Mouse (Mus musculus) T-helper 1 cell (primary cell): ENCODE results near the gene Bphl.

ENCODE experiments used
- in situ Hi-C: fragments of 300-600 bp; cut with MboI, MseI; formaldehyde crosslinking; loops from one replicate; pipeline ENCODE4 v1.15.1; 2025; ENCODE audit warnings: high pct_unique_total_duplicates

Gene Bphl

DNA sequence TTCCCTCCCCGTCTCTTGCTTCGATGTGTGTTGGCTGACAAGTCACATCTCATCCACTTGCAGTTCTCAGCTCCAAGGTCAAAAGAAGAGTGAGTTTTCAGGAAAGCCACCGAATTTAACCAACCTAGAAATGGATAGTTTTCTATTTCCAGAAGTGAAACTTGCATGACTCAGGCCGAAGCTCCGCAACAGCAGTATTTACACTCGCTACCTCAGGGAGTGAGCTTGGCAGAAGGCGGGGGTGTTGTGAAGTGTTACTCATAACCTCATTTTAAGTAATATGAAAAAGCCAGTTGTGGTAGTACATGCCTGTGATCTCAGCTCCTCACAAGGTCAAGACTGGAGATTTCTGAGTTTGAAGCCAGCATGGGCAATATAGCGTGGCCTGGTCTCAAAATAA is 13.1 kb downstream of the Bphl start:
- in situ Hi-C loops: loop anchor here (25.0 kb wide), 1 partner anchor 287 kb away; the partner anchor contains the start of gene Slc22a23

- in situ Hi-C loops: loop anchor here (25.0 kb wide), 1 partner anchor 286 kb away; the partner anchor contains the start of gene Slc22a23
Observed at GRCm38 (mm10) chr13:34051692-34052091, 14.3 kb downstream of the Bphl start.

DNA sequence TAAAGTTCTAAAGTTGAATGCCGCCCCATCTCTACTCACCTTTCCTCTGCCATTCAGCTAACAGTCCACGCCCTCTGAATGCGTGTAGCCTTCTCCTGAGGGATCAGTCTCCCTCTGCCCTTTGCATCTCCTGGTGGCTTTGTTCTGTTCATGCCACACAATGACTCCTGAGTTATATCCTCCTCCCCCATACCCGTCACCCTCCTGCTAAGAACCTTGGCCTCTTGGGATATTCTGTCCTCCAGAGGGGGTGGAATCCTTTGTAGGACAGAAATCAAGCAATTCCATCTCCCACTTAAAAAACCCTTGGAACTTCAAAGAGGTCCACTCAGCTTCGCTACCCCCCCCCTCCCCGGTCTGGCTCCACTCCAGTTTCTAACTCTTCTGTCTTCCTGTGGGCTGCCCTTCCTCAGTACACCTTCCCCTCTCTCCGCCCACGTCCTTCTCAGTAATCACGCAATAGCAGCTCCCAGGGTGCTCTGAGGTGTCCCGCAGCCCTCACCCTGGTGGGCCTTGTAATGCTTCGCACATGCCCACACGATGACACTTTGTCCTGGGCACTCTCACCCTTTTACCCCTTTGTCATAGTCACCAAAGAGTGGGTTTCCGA is 16.4 kb downstream of the Bphl start:
- in situ Hi-C loops: loop anchor here (25.0 kb wide), 1 partner anchor 284 kb away; the partner anchor contains the start of gene Slc22a23

GRCm38 (mm10) chr13:34054391-34054790 is 17.0 kb downstream of the Bphl start:
- in situ Hi-C loops: loop anchor here (25.0 kb wide), 1 partner anchor 283 kb away; the partner anchor contains the start of gene Slc22a23

GRCm38 (mm10) chr13:34054983-34055382 is 17.6 kb downstream of the Bphl start:
- in situ Hi-C loops: loop anchor here (25.0 kb wide), 1 partner anchor 282 kb away; the partner anchor contains the start of gene Slc22a23

GRCm38 (mm10) chr13:34057252-34057651 is 19.9 kb downstream of the Bphl start:
- in situ Hi-C loops: loop anchor here (25.0 kb wide), 1 partner anchor 280 kb away; the partner anchor contains the start of gene Slc22a23

DNA sequence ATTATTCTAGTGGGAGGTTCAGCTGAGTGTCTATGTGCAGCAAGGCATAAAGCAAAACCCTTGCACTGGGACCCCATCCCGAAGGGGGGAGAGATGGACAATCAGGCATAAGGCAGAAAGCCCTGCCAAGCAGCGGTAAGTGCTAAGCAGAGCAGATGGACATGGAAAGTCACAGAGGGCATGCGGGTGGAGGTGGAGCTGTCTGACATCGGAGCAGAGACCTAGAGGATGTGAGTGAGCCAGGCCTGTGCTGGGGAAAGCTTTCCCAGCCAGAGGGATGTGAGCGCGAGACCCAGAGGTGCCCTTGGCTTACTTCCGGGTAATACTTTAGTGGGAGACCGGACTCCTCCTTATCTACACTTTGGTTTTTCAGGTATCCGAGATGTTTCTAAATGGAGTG is 22.7 kb downstream of the Bphl start:
- in situ Hi-C loops: loop anchor here (25.0 kb wide), 1 partner anchor 277 kb away; the partner anchor contains the start of gene Slc22a23

DNA sequence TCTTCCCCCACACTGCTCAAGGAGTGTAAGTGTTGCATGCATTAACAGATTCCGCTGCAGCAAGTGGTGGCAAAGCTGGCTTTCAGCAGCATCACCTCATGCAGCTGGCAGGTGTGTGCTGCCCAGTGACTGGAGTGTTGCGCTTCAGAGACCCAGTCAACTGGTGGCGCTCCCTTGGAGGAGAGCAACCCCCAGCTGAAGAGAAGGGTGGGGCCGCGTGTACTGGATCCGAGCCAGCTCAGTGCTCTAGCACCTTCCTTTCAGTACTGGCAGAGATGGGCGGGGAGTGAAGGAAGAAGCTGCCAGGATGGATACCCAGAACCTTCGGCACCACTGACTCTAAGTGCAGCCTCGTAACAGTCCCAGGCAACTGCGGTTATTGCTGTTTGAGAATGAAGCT is 25.1 kb downstream of the Bphl start:
- in situ Hi-C loops: loop anchor here (25.0 kb wide), 1 partner anchor 275 kb away; the partner anchor contains the start of gene Slc22a23

- in situ Hi-C loops: loop anchor here (25.0 kb wide), 1 partner anchor 271 kb away; the partner anchor contains the start of gene Slc22a23
Observed at GRCm38 (mm10) chr13:34066351-34066750, 29.0 kb downstream of the Bphl start.

DNA sequence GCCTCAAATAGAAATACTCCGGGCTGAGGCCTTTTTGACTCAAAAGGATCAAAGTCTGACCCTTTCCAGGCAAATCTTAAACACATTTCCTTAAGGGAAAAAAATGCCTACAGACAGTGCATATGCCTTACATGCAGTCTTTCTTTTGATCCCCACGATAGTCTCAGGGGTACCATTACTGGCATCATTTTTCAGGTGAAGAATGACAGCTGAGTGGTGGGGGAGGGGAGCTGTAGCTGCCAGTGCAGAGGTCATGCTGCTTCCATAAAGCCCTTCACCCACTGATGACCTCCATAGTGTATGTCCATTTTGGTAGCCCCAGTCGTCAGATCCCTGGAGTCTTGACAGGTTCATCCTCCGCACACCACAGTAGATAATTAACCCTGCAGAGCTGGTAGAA is 32.9 kb downstream of the Bphl start:
- in situ Hi-C loops: loop anchor here (5.0 to 25.0 kb wide), 2 partner anchors 57 to 267 kb away; partner anchors contain the start of gene Slc22a23

DNA sequence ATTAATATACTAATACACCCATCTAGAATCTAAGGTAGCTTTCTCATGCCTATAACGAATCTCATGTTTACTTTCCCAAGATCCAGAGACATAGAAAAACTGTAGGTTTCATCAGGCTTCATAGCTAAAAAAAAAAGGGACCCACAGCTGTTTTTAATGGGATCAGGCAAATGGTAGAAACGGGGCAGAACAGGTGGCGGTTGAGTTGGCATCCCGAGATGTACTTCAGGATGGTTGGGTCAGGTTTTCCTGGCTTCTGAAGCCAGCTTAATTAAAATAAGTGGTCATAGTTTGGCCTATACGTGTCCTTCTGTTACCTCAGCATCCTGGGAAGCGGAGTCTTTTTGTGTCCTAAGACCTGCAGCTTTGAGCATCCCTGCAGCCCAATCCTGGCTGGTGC is 34.4 kb downstream of the Bphl start:
- in situ Hi-C loops: loop anchor here (5.0 to 25.0 kb wide), 2 partner anchors 55 to 265 kb away; partner anchors contain the start of gene Slc22a23

GRCm38 (mm10) chr13:34072847-34073246 is 35.5 kb downstream of the Bphl start:
- in situ Hi-C loops: loop anchor here (5.0 to 25.0 kb wide), 2 partner anchors 54 to 264 kb away; partner anchors contain the start of gene Slc22a23

DNA sequence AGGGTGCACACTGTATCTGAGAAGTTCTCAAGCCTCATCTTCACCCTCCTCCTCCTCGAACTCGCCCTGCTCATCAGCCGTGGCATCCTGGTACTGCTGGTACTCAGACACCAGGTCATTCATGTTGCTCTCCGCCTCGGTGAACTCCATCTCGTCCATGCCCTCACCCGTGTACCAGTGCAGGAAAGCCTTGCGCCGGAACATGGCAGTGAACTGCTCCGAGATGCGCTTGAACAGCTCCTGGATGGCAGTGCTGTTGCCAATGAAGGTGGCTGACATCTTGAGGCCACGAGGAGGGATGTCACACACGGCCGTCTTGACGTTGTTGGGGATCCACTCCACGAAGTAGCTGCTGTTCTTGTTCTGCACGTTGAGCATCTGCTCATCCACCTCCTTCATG is 37.0 kb downstream of the Bphl start:
- in situ Hi-C loops: loop anchor here (5.0 to 25.0 kb wide), 2 partner anchors 53 to 263 kb away; partner anchors contain the start of gene Slc22a23

- in situ Hi-C loops: loop anchor here (5.0 kb wide), 1 partner anchor 81 kb away; no protein-coding TSS in a partner anchor
Observed at GRCm38 (mm10) chr13:34075893-34076292, 38.5 kb downstream of the Bphl start.

DNA sequence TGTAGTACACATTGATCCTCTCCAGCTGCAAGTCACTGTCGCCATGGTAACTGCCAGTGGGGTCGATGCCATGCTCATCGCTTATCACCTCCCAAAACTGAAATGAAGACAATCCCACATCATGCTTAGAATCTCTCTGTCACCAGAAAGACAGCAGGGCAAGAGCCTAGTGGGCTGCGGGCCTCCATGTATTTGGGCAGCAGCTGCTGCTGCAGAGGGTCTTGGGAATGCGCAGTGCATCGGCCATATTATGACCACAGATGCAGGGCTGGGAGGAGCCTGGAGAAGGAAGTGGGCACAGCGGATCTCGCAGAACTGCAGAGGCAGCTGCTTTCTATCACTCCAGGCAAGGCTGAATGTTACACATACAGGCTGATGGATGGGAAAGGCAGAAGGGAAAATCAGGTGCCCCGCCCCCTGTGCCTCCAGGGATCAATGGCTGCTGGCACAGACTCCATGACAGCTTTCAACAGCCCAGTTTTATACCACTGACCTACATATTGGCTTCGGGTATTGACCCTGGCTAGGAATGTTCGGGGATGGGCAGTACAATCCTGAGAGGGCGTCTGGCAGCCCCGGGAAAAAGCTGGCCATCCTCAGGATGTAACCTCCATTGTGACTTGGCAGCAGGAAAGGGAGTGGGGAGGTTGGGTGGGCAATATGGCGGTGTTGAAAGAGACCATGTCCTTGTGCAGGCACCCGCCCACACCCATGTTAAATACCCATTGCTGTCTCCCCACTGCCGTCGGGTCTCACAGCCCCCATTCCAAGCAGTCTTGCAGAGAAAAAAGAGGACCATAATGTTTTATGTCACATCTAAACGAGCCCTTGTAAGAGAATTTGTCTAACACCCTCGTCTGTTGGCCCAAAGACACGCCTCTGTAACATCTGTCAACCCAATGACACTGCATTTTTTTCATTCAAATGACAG is 39.4 kb downstream of the Bphl start:
- in situ Hi-C loops: loop anchor here (5.0 kb wide), 1 partner anchor 80 kb away; no protein-coding TSS in a partner anchor

DNA sequence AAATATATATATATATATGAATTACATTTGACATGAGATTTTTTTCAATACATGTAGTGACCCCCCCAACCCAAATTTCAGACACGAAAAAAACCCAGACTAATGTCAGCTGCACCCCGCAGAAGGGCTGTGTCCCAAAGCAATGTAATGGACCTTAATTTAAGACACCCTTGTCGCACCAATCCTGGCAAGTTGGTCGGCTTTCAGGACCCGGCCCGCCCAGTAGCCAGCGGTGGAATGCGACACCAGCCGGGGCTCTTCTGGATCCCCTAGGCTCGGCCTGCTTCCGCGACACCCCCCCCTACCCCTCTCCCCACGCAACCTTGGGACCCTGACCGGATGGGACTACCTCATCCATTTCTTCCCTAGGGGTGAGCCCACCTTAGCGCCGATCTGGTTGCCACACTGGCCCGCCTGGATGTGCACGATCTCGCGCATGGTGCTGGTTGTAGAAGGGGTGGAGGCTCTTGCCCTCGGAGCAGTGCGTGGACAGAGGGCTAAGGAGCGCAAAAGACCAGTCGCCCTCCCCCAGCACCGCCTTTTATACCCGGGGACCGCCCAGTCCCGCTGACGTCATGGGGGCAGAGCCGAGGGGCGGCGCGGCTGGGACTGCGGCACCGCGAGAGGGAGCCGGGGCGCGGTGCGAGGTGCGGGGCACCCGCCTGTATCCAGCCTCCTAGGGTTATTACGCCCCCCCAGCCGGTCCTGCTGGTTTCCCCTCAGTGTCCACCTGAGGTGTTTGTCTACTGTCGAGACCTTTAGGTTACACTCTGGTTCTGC is 40.3 kb downstream of the Bphl start, which contains the start of gene Tubb2a:
Gene Tubb2a (minus strand): TSS at position 516 of the 780 bp plus-strand sequence.
- in situ Hi-C loops: loop anchor here (5.0 kb wide), 1 partner anchor 80 kb away; no protein-coding TSS in a partner anchor

GRCm38 (mm10) chr13:34078500-34079280 is 41.3 kb downstream of the Bphl start:
- in situ Hi-C loops: loop anchor here (5.0 kb wide), 1 partner anchor 79 kb away; no protein-coding TSS in a partner anchor

DNA sequence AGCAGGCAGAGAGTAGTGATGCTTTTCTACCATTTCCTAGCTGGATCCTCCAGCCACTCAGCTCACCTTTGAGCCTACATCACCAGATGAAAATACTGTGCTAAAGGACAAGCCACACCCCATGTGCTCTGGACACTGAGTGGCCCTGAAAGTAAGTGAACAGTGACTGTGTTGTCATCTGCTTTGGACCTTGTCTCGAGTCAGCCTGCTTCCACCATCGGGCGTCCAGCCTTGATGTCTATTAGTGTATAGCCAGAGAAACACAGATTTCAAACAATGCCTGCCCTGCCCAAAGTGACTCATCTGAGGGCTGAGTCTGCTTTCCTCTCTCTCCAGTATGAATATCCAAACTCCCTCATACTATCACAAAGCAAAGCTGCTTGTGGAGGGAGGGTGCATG is 42.4 kb downstream of the Bphl start:
- in situ Hi-C loops: loop anchor here (5.0 kb wide), 1 partner anchor 78 kb away; no protein-coding TSS in a partner anchor

- in situ Hi-C loops: no loop called here
Observed at GRCm38 (mm10) chr13:34081926-34082325, 44.5 kb downstream of the Bphl start.
